Mouse (Mus musculus): Measurements from ENCODE around the gene Foxo1. TPM values are rescaled to one million over a fixed set of nuclear protein-coding genes. Genes with fewer than 3 reads are reported as not detected.
A peak's percentile ranks its signal among the peaks of the same experiment; 100 is the strongest.

Gene Foxo1
- polyA plus RNA-seq (2016; fragmentation: Nextera tagmentation; extraction: Ambion mirVana), result 2.5 and 2.6 TPM in 2 replicates

DNA sequence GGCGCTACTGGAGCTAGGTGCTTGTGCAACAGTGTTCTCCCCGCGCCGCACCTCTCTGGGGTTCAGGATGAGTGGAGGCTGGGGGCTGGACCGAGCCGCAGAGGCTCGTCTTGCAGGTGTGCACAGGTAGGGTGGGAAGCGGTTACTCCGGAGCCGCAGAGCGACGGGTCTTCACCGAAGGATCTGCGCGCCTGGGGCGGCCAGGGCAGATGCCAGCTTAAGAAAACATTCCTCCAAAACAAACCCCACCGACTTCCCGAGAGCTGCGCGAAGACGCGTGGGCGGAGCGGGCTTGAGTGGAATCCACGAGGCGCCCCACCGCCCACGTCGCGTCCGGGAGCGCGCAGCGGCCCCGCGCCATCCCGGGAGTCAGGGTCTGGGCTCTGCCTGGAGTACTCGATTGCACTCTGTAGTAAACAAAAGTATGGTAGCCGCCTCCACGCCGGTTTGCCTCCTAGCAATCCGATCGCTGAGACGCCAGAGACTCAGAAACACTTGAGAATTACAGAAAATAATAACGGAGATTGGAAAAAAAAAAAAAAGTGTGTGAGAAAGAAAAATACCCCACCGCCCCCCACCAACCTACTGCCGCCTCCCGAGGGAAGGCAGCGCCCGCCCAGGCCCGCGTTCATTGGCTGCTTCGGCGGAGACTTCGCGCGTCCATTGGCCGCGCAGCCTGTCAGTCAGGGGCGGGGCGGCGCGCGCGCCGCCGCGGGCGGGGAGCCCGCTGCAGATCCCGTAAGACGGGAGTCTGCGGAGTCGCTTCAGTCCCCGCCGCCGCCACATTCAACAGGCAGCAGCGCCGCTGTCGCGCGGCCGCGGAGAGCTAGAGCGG lies at the start of gene Foxo1:
Gene Foxo1 (plus strand): TSS at position 685 of the 835 bp plus-strand sequence.
- Histone ChIP-seq H3K36me3 (no peaks in the 10 kb centered on the region), H3K4me3 (peak within 1 kb of the TSS; percentile 83), H3K27ac (peak within 1 kb of the TSS; percentile 80), H3K4me2 (peak within 1 kb of the TSS; percentile 98), H3K4me1 (peaks cover 39% of the 10 kb centered on the region), H3K9ac (peak within 1 kb of the TSS; percentile 81), H3K27me3 (replicated peaks) (peaks cover 43% of the 10 kb centered on the region), H3K9me3 (replicated peaks) (no peaks in the 10 kb centered on the region)
- ATAC-seq, result peak; percentile 91
- WGBS (ENCODE audit: insufficient replicate concordance), result under 1% methylated on average over 85 of the region's 85 CpGs

DNA sequence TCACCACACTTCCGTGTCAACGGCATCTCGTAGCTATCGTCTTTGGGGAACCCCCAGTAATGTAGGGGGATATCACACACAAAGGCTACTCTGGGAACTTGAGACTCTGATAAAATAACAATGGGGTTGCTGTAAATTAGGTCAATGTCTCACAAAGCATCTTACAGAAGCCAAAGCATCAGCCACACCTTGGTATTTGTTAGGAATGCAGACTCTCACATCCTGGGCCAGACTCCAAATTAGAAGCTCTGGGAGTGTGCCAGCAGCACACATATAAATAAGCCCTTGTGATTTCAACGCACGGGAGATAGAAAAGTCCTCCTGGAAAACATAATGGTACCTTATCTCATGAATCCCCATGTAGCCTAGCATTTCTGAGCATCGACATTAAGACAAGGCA lies 49.3 kb upstream of the Foxo1 start:
- ATAC-seq, result no peak
- Histone ChIP-seq H3K4me3 (no peak overlapping the region), H3K9me3 (replicated peaks) (no peaks in the 10 kb centered on the region), H3K27me3 (replicated peaks) (0 out of 2 replicates have a peak, but pooled peaks cover 5% of the 10 kb centered on the region), H3K4me2 (no peak overlapping the region), H3K4me1 (no peaks in the 10 kb centered on the region), H3K27ac (no peak overlapping the region), H3K9ac (no peak overlapping the region), H3K36me3 (no peaks in the 10 kb centered on the region)
- 68% methylated on average over 7 of the region's 7 CpGs for WGBS (ENCODE audit: insufficient replicate concordance)

DNA sequence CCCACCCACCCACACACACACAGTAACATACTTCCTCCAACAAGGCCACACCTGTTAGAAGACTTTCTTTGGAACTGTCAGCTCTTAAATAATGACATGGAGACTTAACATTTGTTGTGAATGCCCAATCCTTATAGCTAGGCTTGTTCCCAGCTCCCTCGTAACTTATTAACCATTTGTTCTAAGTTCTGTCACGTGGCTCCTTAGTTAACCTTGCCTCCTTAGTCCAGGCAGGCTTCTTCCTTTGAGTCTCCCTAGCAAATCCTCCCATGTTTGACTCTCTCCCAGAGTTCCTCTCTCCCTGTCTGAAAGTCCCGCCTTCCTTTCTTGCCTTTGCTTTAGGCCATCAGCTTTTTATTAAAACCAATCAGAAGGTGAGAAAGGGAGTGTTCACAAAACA lies 47.1 kb upstream of the Foxo1 start:
- Histone ChIP-seq H3K27ac (no peak overlapping the region), H3K27me3 (replicated peaks) (0 out of 2 replicates have a peak, but pooled peaks cover under 1% of the 10 kb centered on the region), H3K4me3 (no peak overlapping the region), H3K9ac (no peak overlapping the region), H3K36me3 (no peaks in the 10 kb centered on the region), H3K9me3 (replicated peaks) (no peaks in the 10 kb centered on the region), H3K4me1 (no peaks in the 10 kb centered on the region), H3K4me2 (no peak overlapping the region)
- WGBS (ENCODE audit: insufficient replicate concordance), result 63% methylated on average over 3 of the region's 3 CpGs
- no peak for ATAC-seq

DNA sequence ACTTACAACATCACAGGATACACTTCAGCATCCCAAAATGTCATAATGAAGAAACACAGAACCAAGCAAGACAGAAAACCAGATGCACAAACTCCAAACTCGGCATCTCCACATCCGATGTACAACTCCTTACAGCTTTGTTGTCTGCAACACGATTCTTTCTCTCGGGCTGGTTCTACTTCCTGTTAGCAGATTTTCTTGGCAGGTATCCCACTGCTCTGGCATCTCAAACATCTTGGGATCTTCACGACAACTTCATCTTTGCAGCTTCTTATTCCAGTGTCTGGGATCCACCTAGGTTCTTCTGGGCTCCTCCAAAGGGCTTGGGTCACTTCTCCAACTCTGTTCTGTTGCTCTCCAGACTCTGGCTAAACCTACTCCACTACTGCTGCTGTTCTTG lies 46.2 kb upstream of the Foxo1 start:
- WGBS (ENCODE audit: insufficient replicate concordance), result 58% methylated on average over 5 of the region's 5 CpGs

DNA sequence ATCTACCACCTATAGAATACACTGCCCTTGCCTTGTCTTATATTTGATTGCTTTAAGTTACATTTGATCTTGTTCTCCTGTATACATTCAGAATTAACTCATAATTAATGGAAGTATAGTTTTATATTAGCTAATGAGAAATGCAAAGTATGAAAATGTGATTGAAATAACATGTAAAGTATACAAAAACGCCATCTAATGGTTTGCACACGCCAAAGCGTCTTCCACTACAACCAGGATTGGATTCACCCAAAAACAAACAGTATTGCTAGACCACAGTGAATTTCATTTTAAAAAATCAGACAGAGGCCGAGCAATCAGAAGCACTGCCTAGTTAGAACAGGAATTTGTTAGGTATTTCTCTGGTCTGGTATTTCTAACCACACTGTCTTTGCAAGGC lies 31.6 kb upstream of the Foxo1 start:
- H3K9ac ChIP-seq, result no peak overlapping the region
- peaks cover 7% of the 10 kb centered on the region; the same call in 1 of the 2 replicates for H3K4me1 ChIP-seq
- no peaks in the 10 kb centered on the region for H3K36me3 ChIP-seq
- no peak overlapping the region for H3K4me2 ChIP-seq
- no peaks in the 10 kb centered on the region for H3K9me3 ChIP-seq (replicated peaks)
- no peak for ATAC-seq
- H3K27ac ChIP-seq, result no peak overlapping the region
- no peaks in the 10 kb centered on the region for H3K27me3 ChIP-seq (replicated peaks)
- H3K4me3 ChIP-seq, result no peak overlapping the region
- WGBS (ENCODE audit: insufficient replicate concordance), result 67% methylated on average over 4 of the region's 4 CpGs

More for the DNA sequence above, 46.2 kb upstream of the Foxo1 start:
- no peak overlapping the region for H3K27ac ChIP-seq
- H3K4me1 ChIP-seq, result no peaks in the 10 kb centered on the region
- no peaks in the 10 kb centered on the region for H3K9me3 ChIP-seq (replicated peaks)
- H3K4me3 ChIP-seq, result no peak overlapping the region
- H3K27me3 ChIP-seq (replicated peaks), result no peaks in the 10 kb centered on the region
- no peak overlapping the region for H3K9ac ChIP-seq
- no peak overlapping the region for H3K4me2 ChIP-seq
- H3K36me3 ChIP-seq, result no peaks in the 10 kb centered on the region
- ATAC-seq, result no peak

DNA sequence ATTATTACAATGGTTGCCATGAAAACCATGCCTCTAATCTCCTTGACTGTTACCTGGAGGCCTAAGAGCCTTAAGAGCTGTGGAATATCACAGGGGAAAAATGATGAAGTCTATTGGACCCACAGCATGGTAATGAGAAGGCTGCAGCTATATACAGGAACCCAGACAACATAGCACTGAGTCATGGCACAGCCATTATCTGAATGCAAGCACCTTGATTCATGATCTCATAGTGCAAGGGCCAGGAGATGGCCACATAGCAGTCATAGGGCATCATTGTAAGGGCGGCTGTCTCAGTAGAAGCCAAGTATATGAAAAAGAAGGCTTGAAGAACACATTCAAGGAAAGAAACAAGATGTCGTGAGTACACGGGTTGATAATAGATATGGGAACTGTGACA lies 31.0 kb upstream of the Foxo1 start:
- no peaks in the 10 kb centered on the region for H3K36me3 ChIP-seq
- no peak overlapping the region for H3K27ac ChIP-seq
- peaks cover 7% of the 10 kb centered on the region; the same call in 1 of the 2 replicates for H3K4me1 ChIP-seq
- H3K9me3 ChIP-seq (replicated peaks), result no peaks in the 10 kb centered on the region
- no peak overlapping the region for H3K4me3 ChIP-seq
- H3K9ac ChIP-seq, result no peak overlapping the region
- no peaks in the 10 kb centered on the region for H3K27me3 ChIP-seq (replicated peaks)
- H3K4me2 ChIP-seq, result no peak overlapping the region
- 59% methylated on average over 3 of the region's 3 CpGs for WGBS (ENCODE audit: insufficient replicate concordance)
- no peak for ATAC-seq

DNA sequence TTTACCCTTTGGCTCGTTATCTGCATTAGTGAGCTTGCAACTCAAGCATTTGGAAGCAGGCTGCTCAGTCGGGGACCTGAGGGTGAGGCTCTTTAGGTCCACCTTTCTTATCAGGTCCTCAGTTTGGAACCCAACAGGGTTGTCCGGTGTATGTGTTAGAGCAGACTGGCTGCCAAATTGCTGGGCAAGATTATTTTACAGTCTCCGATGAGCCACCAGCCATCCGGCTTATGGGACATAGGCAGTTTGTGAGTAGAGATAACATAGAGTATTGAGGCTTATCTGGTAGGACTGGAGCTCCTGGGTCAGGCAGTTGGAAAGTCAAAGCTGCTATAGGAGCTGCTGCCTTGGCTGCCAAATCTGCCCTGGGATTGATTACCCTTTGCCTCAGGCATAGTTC lies 27.1 kb upstream of the Foxo1 start:
- ATAC-seq, result peak; percentile 58
- H3K27ac ChIP-seq, result no peak overlapping the region
- H3K4me3 ChIP-seq, result no peak overlapping the region
- no peak overlapping the region for H3K4me2 ChIP-seq
- peaks cover 5% of the 10 kb centered on the region; the same call in 1 of the 2 replicates for H3K27me3 ChIP-seq (replicated peaks)
- WGBS (ENCODE audit: insufficient replicate concordance), result 22% methylated on average over 5 of the region's 5 CpGs
- H3K4me1 ChIP-seq, result peaks cover 7% of the 10 kb centered on the region; the same call in 1 of the 2 replicates
- no peak overlapping the region for H3K9ac ChIP-seq
- no peaks in the 10 kb centered on the region for H3K36me3 ChIP-seq
- H3K9me3 ChIP-seq (replicated peaks), result no peaks in the 10 kb centered on the region

DNA sequence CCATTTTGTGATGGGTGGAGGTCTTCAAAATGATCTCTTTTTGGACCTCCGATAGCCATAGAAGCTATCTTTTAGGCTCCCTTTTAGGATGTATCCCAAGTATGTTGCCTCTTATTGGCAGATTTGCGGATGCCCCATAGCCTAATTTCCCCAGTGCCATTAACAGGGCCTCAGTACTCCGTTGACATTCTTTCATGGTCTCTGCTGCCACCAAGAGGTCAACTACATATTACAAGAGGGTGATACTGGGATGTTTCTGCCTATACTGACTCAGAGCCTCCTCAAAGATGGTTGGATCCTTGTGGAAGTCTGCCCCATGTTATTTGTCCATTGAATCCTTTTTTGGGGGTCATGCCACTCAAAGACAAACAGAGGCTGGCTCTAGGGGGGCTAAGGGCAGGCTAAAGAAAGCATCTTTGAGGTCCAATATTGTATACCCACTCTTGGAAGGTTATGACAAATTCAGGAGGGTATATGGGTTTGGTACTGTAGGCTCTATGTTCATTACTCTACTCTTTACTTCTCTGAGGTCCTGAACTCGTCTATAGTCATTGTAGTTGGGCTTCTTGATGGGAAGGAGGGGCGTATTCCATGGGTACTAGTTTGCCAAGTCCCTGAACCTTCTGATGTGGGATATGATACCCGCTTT lies 25.6 kb upstream of the Foxo1 start:
- Histone ChIP-seq H3K27me3 (replicated peaks) (peaks cover 5% of the 10 kb centered on the region; the same call in 1 of the 2 replicates), H3K4me1 (peaks cover 7% of the 10 kb centered on the region; the same call in 1 of the 2 replicates), H3K4me3 (no peak overlapping the region), H3K9me3 (replicated peaks) (no peaks in the 10 kb centered on the region), H3K36me3 (no peaks in the 10 kb centered on the region), H3K4me2 (no peak overlapping the region), H3K27ac (no peak overlapping the region), H3K9ac (no peak overlapping the region)
- ATAC-seq, result no peak
- WGBS (ENCODE audit: insufficient replicate concordance), result 36% methylated on average over 6 of the region's 6 CpGs

DNA sequence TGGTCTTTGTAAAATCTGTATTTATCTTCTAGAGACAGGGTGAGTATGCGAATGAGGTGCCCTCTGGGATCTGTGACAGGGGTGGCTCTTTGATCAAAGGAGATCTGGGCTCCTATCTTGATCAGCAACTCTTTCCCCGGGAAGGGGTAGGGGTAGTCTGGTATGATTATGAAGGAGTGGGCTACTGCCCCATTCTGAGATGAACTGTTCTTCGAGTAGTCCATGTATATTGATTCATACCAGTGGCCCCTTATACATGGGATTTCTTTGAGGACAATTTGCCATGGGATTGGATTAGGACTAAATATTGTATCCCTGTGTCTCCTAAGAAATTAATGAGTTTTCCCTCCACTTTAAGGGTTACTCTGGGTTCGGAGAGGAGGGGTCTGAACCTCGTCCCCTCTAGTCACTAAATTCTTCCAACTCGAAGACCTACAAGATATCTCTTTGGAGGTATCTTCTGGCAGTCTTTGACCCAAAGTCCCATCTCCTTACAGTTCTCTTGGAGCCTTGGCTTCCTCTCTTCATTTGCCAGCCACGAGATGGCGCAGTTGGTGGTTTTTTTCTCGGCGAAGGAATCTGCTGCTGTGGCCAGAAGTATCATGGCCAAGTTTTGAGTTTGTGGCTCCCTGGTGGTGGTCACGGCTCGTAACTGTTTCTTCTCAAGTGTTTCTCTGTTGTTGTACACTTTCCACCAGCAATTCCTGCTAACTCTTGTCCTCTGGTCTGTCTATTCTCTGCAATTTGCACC lies 24.7 kb upstream of the Foxo1 start:
- Histone ChIP-seq H3K9me3 (replicated peaks) (no peaks in the 10 kb centered on the region), H3K36me3 (no peaks in the 10 kb centered on the region), H3K9ac (no peak overlapping the region), H3K4me3 (no peak overlapping the region), H3K4me2 (no peak overlapping the region), H3K27ac (no peak overlapping the region), H3K27me3 (replicated peaks) (peaks cover 5% of the 10 kb centered on the region; the same call in 1 of the 2 replicates), H3K4me1 (peaks cover 7% of the 10 kb centered on the region; the same call in 1 of the 2 replicates)
- no peak for ATAC-seq
- 33% methylated on average over 12 of the region's 12 CpGs for WGBS (ENCODE audit: insufficient replicate concordance)

DNA sequence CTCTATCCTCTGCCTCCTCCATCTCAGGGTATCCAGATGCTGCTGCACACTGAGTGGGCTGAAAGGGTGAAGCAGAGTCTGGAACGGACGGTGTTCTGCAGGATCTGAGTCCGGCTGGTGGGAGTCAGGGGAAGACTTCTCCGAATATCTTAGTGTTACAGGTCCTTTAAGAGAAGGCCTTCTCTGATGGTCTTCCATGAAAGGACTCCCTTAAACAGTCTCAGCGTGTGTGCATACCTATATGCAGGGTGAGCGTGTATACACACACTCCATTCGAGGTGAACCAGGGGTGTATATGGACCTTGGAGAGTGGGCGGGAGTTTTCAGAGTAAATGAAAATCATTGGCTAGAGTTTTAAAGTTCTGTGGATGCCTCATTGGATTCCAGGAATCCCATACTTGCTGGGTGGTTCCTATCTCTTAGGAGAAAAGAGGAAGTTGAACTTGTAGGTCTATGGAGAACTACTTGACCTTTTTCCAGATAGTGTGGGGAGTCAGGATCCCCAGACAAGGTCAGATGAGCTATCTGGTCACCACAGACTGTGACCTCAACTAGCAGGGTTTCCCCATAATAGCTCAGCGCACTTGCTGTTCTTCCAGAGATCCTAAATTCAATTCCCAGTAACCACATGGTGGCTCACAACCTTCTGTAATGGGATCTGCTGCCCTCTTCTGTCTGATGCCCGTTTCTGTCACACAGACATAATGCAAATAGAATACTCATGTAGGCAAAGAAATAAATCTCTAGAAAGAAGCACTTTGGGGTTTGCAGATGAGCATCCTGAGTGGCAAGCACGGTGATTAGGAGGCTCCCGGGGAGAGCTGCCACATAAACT lies 21.9 kb upstream of the Foxo1 start:
- 0 out of 2 replicates have a peak, but pooled peaks cover 1% of the 10 kb centered on the region for H3K4me1 ChIP-seq
- ATAC-seq, result no peak
- H3K9me3 ChIP-seq (replicated peaks), result no peaks in the 10 kb centered on the region
- 59% methylated on average over 12 of the region's 12 CpGs for WGBS (ENCODE audit: insufficient replicate concordance)
- peaks cover 5% of the 10 kb centered on the region; the same call in 1 of the 2 replicates for H3K27me3 ChIP-seq (replicated peaks)
- no peak overlapping the region for H3K4me2 ChIP-seq
- no peak overlapping the region for H3K9ac ChIP-seq
- H3K27ac ChIP-seq, result no peak overlapping the region
- H3K36me3 ChIP-seq, result no peaks in the 10 kb centered on the region
- H3K4me3 ChIP-seq, result no peak overlapping the region

DNA sequence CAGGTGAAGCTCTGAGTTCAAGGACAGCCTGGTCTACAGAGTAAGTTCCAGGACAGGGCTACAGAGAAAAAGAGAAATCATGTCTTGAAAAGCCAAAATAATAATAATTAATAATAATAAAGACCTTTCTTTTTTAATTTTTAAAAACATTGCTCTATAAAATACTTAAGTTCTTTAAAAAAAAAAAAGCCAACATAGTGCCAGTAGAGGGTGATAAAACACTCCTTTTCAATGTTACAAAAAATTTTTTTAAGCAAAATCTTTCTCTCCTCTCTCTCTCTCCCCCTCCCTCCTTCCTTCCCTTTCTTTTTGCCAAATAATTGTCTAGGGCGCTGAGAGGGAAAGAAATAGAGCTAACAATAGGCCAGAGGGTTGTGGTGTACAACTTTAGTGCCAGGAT lies 17.0 kb upstream of the Foxo1 start:
- ATAC-seq, result no peak
- Histone ChIP-seq H3K4me2 (no peak overlapping the region), H3K4me3 (no peak overlapping the region), H3K27me3 (replicated peaks) (no peaks in the 10 kb centered on the region), H3K9me3 (replicated peaks) (no peaks in the 10 kb centered on the region), H3K27ac (no peak overlapping the region), H3K4me1 (no peaks in the 10 kb centered on the region), H3K9ac (no peak overlapping the region), H3K36me3 (no peaks in the 10 kb centered on the region)
- WGBS (ENCODE audit: insufficient replicate concordance), result 33% methylated on average over 1 of the region's 1 CpGs
